Mouse (Mus musculus) kidney, embryonic 16.5 days (tissue): Measurements from ENCODE around the gene Nkx2-1. TPM values are rescaled to one million over a fixed set of nuclear protein-coding genes. Genes with fewer than 3 reads are reported as not detected.

Experiments used
- ATAC-seq: fragments of 200-750 bp; cut with Nextera tagmentation; 2 replicates; pipeline ENCODE4 v1.8.0; 2017; ENCODE audit warnings: moderate TSS enrichment; ENCODE audit not compliant: low FRiP score, low TSS enrichment
- H3K27ac ChIP-seq: fragments of 300-500 bp; sonication (generic); 2 replicates; pipeline ENCODE4 v1.5.1; 2014; ENCODE audit warnings: low read length
- H3K27me3 ChIP-seq: fragments of 300-500 bp; sonication (generic); 2 replicates; pipeline ENCODE4 v1.6.1; 2014; ENCODE audit warnings: low read length, control low read depth, mixed read lengths; ENCODE audit not compliant: insufficient read depth
- H3K36me3 ChIP-seq: fragments of 300-500 bp; sonication (generic); 2 replicates; pipeline ENCODE4 v1.6.1; 2014; ENCODE audit warnings: low read length, control low read depth, mixed read lengths; ENCODE audit not compliant: insufficient read depth
- H3K4me1 ChIP-seq: fragments of 300-500 bp; sonication (generic); 2 replicates; pipeline ENCODE4 v1.6.1; 2014; ENCODE audit warnings: low read length, control low read depth, mixed read lengths; ENCODE audit not compliant: insufficient read depth
- H3K4me2 ChIP-seq: fragments of 300-500 bp; sonication (generic); replicated peaks from 2 replicates; pipeline ENCODE4 v1.6.1; 2014; ENCODE audit warnings: low read depth, low read length
- H3K4me3 ChIP-seq: fragments of 300-500 bp; sonication (generic); 2 replicates; pipeline ENCODE4 v1.5.1; 2014; ENCODE audit warnings: mild to moderate bottlenecking, low read length
- H3K9ac ChIP-seq: fragments of 300-500 bp; sonication (generic); replicated peaks from 2 replicates; pipeline ENCODE4 v1.6.1; 2014; ENCODE audit warnings: low read length
- H3K9me3 ChIP-seq: fragments of 300-500 bp; sonication (generic); 2 replicates; pipeline ENCODE4 v1.6.1; 2016; ENCODE audit warnings: low read length, control low read depth
- WGBS: fragments of 180-500 bp; shearing (Covaris S2); extraction: QIAGEN DNeasy Blood & Tissue Kit; methylation state at CpG from one replicate; pipeline ENCODE4 v1.1.7; 2014; 5-methylcytosine and 5-hydroxymethylcytosine counted together
- polyA plus RNA-seq: library from polyadenylated mRNA; unstranded; fragments of >200 nt; fragmentation: Nextera tagmentation; extraction: Ambion mirVana; gene quantifications from 2 replicates; pipeline ENCODE4 v1.2.1, GENCODE M21; 2015

Nkx2-1 gene
- polyA plus RNA-seq: 1.4 TPM in 1 of 2 replicates, not detected in the other

DNA sequence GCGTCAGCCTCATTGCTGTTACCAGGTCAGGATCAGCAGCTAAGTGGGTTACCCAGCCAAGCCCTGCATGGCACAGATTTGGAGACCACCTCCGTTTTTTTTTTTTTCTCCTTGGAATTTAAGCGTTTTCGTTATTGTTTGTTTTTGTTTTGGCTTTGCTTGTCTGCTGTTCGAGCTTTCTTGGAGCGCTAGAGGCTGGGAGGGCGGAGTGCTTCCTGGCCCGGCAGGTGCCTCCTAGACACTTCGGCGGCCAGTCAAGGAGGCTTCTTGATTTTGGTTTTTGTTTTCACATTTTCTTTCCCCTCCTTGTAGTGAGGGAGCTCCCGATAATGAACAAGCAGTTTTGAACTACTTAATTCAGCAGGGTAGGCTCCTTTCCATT is at the start of gene Nkx2-1:
TSS of gene Nkx2-1 (minus strand) at position 25 of the 382 bp plus-strand sequence.
- Histone ChIP-seq H3K4me1 (peaks cover 12% of the 10 kb centered on the region; the same call in 1 of the 2 replicates), H3K27me3 (peaks cover 98% of the 10 kb centered on the region), H3K4me2 (0 out of 2 replicates have a peak within 1 kb of the TSS, but pooled peaks have one; percentile 18), H3K27ac (no peak within 1 kb of the TSS), H3K4me3 (peak within 1 kb of the TSS; percentile 18), H3K9ac (no peak within 1 kb of the TSS), H3K9me3 (no peaks in the 10 kb centered on the region; the same call in 1 of the 2 replicates), H3K36me3 (no peaks in the 10 kb centered on the region)
- no peak for ATAC-seq
- 1% methylated on average over 11 of the region's 11 CpGs for WGBS

DNA sequence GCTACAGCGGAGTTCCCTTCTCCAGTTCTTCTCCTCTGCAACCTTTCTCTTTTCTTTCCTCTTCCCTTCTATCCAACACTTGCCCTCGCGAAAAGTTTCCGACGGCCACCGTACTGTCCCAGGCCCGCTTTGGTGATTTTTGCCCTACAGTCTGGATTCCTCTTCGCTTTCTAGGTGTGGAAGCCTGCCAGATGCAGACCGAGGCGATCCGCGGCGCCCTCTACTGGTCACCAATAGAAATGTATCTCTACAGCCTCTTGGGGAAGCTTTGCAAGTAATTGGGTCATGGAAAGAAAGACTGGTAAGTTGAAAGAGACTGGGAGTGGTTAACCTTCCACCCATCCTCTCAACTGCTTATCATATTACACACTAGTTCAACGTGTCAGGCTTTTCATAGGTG is 4.4 kb upstream of the Nkx2-1 start:
- H3K4me2 ChIP-seq: no peak overlapping the region

GRCm38 (mm10) chr12:56540591-56540990 is 3.9 kb upstream of the Nkx2-1 start:
- ATAC-seq: no peak
- 1% methylated on average over 10 of the region's 10 CpGs for WGBS
- no peak overlapping the region for H3K9ac ChIP-seq
- H3K9me3 ChIP-seq: no peaks in the 10 kb centered on the region; the same call in 1 of the 2 replicates
- no peak overlapping the region for H3K4me3 ChIP-seq
- no peaks in the 10 kb centered on the region for H3K36me3 ChIP-seq
- no peak overlapping the region for H3K27ac ChIP-seq
- no peak overlapping the region for H3K4me2 ChIP-seq
- H3K27me3 ChIP-seq: peaks cover 77% of the 10 kb centered on the region
- H3K4me1 ChIP-seq: 0 out of 2 replicates have a peak, but pooled peaks cover 3% of the 10 kb centered on the region

More for the DNA sequence above, 4.4 kb upstream of the Nkx2-1 start:
- Histone ChIP-seq H3K9ac (no peak overlapping the region), H3K4me1 (0 out of 2 replicates have a peak, but pooled peaks cover 3% of the 10 kb centered on the region), H3K27me3 (peaks cover 75% of the 10 kb centered on the region), H3K9me3 (no peaks in the 10 kb centered on the region; the same call in 1 of the 2 replicates), H3K4me3 (no peak overlapping the region), H3K27ac (no peak overlapping the region), H3K36me3 (no peaks in the 10 kb centered on the region)
- under 1% methylated on average over 14 of the region's 14 CpGs for WGBS
- ATAC-seq: 0 out of 2 replicates have a peak, but pooled peaks have one; percentile 39

GRCm38 (mm10) chr12:56538601-56539000 is 1.9 kb upstream of the Nkx2-1 start:
- Histone ChIP-seq H3K4me3 (no peak overlapping the region), H3K9ac (no peak overlapping the region), H3K4me1 (peaks cover 12% of the 10 kb centered on the region; the same call in 1 of the 2 replicates), H3K36me3 (no peaks in the 10 kb centered on the region), H3K4me2 (no peak overlapping the region), H3K9me3 (no peaks in the 10 kb centered on the region; the same call in 1 of the 2 replicates), H3K27ac (no peak overlapping the region), H3K27me3 (peaks cover 94% of the 10 kb centered on the region)
- WGBS: under 1% methylated on average over 3 of the region's 3 CpGs
- ATAC-seq: no peak

DNA sequence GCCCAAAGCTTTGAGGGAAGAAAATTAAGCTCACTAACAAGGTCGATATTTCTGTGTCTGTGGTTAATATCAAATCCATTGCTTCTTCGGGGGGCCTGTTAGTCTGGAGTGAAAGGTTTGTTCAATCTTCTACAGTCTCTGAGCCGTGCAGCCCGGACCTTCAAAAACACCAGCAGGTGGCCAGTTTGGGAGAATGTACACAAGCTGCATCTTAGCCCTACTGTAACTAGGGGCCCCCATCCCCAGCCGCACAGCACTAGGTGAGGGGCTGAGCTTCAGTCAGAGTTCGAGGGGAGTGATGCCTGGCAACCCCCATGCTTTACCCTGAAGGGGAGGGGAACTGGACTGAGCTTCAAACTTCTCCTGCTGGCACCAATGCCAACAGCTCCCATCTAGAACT is 1.2 kb upstream of the Nkx2-1 start:
- Histone ChIP-seq H3K9ac (no peak overlapping the region), H3K9me3 (no peaks in the 10 kb centered on the region; the same call in 1 of the 2 replicates), H3K4me3 (no peak overlapping the region), H3K27ac (no peak overlapping the region), H3K4me2 (no peak overlapping the region), H3K36me3 (no peaks in the 10 kb centered on the region), H3K4me1 (peaks cover 12% of the 10 kb centered on the region; the same call in 1 of the 2 replicates), H3K27me3 (peaks cover 98% of the 10 kb centered on the region)
- 3% methylated on average over 6 of the region's 6 CpGs for WGBS
- no peak for ATAC-seq

DNA sequence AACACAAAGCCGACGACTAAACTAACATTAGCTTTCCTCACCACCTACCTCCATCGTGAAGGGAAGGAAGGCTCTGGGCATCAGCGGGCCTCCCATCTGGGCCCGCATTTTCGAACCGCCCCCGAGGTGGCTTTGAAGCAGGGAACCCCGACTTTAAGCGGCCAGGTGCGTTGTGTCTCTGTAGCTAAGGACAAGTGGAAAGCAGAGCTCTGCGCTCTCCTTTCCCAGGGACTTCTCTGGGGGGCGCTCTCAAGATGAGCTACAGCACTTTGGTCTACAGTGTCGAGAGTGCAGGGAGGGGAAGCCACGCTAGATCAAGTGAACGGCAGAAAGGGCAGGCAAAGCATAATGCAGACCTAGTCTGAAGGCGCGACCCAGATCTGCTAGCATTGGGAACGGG is 634 bp upstream of the Nkx2-1 start:
- Histone ChIP-seq H3K27ac (no peak overlapping the region), H3K9ac (no peak overlapping the region), H3K4me1 (peaks cover 12% of the 10 kb centered on the region; the same call in 1 of the 2 replicates), H3K4me2 (no peak overlapping the region), H3K36me3 (no peaks in the 10 kb centered on the region), H3K9me3 (no peaks in the 10 kb centered on the region; the same call in 1 of the 2 replicates), H3K4me3 (no peak overlapping the region), H3K27me3 (peaks cover 98% of the 10 kb centered on the region)
- ATAC-seq: no peak
- under 1% methylated on average over 19 of the region's 19 CpGs for WGBS

- ATAC-seq: no peak
- Histone ChIP-seq H3K4me2 (no peak overlapping the region), H3K9ac (no peak overlapping the region), H3K36me3 (no peaks in the 10 kb centered on the region), H3K4me3 (peak overlapping the region; percentile 18; the same call in 1 of the 2 replicates), H3K4me1 (peaks cover 12% of the 10 kb centered on the region; the same call in 1 of the 2 replicates), H3K27me3 (peaks cover 97% of the 10 kb centered on the region), H3K27ac (no peak overlapping the region), H3K9me3 (no peaks in the 10 kb centered on the region; the same call in 1 of the 2 replicates)
- WGBS: under 1% methylated on average over 41 of the region's 44 CpGs
Observed at GRCm38 (mm10) chr12:56536174-56536883, 379 bp downstream of the Nkx2-1 start.

DNA sequence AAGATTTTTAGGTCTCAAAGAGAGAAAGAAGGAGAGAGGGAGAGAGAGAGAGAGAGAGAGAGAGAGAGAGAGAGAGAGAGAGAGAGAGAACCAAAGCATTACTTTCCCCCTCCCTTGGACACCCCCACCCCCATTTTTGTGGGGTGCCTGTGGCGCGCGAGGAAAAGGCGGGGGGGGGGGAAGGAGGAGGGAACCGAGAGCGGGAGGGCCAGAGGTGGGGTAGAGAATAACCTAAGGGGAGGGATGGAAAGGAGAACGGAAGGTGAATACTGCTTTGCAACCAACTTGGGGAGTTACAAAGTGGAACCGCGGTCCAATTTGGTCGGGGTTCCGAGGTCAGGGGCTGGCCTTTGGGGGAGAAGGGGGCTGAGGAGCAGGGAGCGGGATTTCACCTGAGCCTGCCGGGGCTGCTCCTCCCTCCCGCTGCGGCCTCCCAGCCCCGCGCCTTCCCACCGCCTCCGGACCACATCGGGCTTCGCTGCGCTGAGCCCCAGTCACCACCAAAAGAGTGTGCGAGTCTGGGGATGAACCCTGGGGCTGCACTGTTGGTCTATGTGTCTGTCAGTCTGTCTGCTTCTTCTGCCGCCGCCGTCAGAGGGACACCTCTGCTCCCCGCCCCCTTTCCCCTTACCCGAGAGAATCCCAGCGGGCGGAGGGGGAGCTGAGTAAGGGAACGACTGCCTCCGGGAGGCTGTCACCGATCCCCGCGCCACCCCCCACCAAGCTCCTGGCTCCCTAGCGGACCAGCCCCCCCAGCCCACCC is 1.1 kb downstream of the Nkx2-1 start:
- no peaks in the 10 kb centered on the region for H3K36me3 ChIP-seq
- no peak for ATAC-seq
- H3K4me1 ChIP-seq: peaks cover 12% of the 10 kb centered on the region; the same call in 1 of the 2 replicates
- peaks cover 97% of the 10 kb centered on the region for H3K27me3 ChIP-seq
- 2% methylated on average over 28 of the region's 36 CpGs for WGBS
- H3K4me2 ChIP-seq: 0 out of 2 replicates have a peak overlapping the region, but pooled peaks have one; percentile 18
- peak overlapping the region; percentile 10; the same call in 1 of the 2 replicates for H3K4me3 ChIP-seq
- H3K27ac ChIP-seq: no peak overlapping the region
- H3K9ac ChIP-seq: no peak overlapping the region
- H3K9me3 ChIP-seq: no peaks in the 10 kb centered on the region; the same call in 1 of the 2 replicates

DNA sequence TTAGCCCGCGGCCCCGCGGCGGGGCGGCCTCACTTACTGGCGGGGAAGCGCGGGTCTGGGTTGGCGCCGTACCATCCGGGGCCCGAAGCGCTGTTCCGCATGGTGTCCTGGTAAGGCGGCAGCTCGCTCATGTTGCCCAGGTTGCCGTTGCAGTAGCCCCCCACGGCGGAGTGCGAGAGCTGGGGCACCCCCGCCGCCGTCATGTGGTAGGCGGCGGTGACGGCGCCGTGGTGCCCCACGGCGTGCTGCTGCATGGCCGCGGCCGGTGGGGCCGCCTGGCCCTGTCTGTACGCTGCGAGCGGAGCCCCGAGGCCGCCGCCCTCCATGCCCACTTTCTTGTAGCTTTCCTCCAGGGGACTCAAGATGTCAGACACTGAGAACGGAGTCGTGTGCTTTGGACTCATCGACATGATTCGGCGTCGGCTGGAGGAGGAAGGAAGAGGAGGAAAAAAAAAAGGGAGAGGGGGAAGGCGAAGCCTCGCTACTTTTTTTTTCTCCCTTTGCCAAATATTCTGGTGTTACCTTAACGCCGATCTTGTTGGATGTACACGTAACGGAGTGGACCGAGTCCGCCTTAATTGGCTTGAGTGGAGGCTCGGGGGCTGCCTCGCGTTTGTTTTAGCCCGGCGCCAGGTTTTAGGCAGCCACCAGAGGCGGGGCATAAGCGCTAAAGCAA is 1.9 kb downstream of the Nkx2-1 start:
- H3K27me3 ChIP-seq: peaks cover 97% of the 10 kb centered on the region

More for the DNA sequence above, 1.9 kb downstream of the Nkx2-1 start:
- Histone ChIP-seq H3K36me3 (no peaks in the 10 kb centered on the region), H3K4me1 (peaks cover 12% of the 10 kb centered on the region; the same call in 1 of the 2 replicates), H3K27ac (no peak overlapping the region), H3K4me2 (peak overlapping the region; percentile 44), H3K9me3 (no peaks in the 10 kb centered on the region; the same call in 1 of the 2 replicates), H3K9ac (no peak overlapping the region), H3K4me3 (peak overlapping the region; percentile 34)
- under 1% methylated on average over 60 of the region's 62 CpGs for WGBS
- 0 out of 2 replicates have a peak, but pooled peaks have one; percentile 25 for ATAC-seq
